Mouse (Mus musculus): ENCODE measurements at regions not wholly inside any gene's neighbourhood (a gene's known extent, or its start where the extent isn't known, plus 50 kb on each side); places are given as distances from the start of the nearest gene placed in this dataset.

- 12% methylated on average over 5 of the region's 5 CpGs for whole genome bisulfite sequencing (ENCODE audit: insufficient replicate concordance)
- Histone ChIP-seq H3K9ac (ENCODE audit: low read depth, low read length) (no peak overlapping the region), H3K4me3 (ENCODE audit: low read depth, low read length) (no peak overlapping the region), H3K27ac (ENCODE audit: low read depth, low read length) (peak overlapping the region; percentile 54), H3K36me3 (ENCODE audit: control insufficient read depth, insufficient read depth, low read length) (no peaks in the 10 kb centered on the region), H3K27me3 (ENCODE audit: control insufficient read depth, insufficient read depth, low read length) (no peaks in the 10 kb centered on the region), H3K9me3 (replicated peaks; ENCODE audit: control insufficient read depth, low read length) (no peaks in the 10 kb centered on the region), H3K4me2 (no peak overlapping the region), H3K4me1 (ENCODE audit: control insufficient read depth, insufficient read depth, low read length) (peaks cover 17% of the 10 kb centered on the region)
- ATAC-seq (replicated peaks; ENCODE audit: insufficient number of reproducible peaks, low FRiP score, low TSS enrichment): no peak
Measured at GRCm38 (mm10) chr4:54374457-54374856, 548.6 kb downstream of the Tmem38b start.

- Histone ChIP-seq H3K4me1 (ENCODE audit: control insufficient read depth, insufficient read depth, low read length) (peaks cover 12% of the 10 kb centered on the region), H3K4me3 (ENCODE audit: low read depth, low read length) (no peak overlapping the region), H3K4me2 (no peak overlapping the region), H3K36me3 (ENCODE audit: control insufficient read depth, insufficient read depth, low read length) (no peaks in the 10 kb centered on the region), H3K9ac (ENCODE audit: low read depth, low read length) (no peak overlapping the region), H3K27ac (ENCODE audit: low read depth, low read length) (no peak overlapping the region), H3K9me3 (replicated peaks; ENCODE audit: control insufficient read depth, low read length) (no peaks in the 10 kb centered on the region), H3K27me3 (ENCODE audit: control insufficient read depth, insufficient read depth, low read length) (no peaks in the 10 kb centered on the region)
- ATAC-seq (replicated peaks; ENCODE audit: insufficient number of reproducible peaks, low FRiP score, low TSS enrichment): no peak
- WGBS (ENCODE audit: insufficient replicate concordance): 31% methylated on average over 6 of the region's 6 CpGs
Measured at GRCm38 (mm10) chr4:54387460-54387859, 557.4 kb upstream of the Zfp462 start.

- H3K36me3 ChIP-seq (ENCODE audit: control insufficient read depth, insufficient read depth, low read length): no peaks in the 10 kb centered on the region
- no peak overlapping the region for H3K4me3 ChIP-seq (ENCODE audit: low read depth, low read length)
- peaks cover 12% of the 10 kb centered on the region for H3K4me1 ChIP-seq (ENCODE audit: control insufficient read depth, insufficient read depth, low read length)
- no peaks in the 10 kb centered on the region for H3K27me3 ChIP-seq (ENCODE audit: control insufficient read depth, insufficient read depth, low read length)
- no peaks in the 10 kb centered on the region for H3K9me3 ChIP-seq (replicated peaks; ENCODE audit: control insufficient read depth, low read length)
- H3K9ac ChIP-seq (ENCODE audit: low read depth, low read length): no peak overlapping the region
- H3K4me2 ChIP-seq: no peak overlapping the region
- WGBS (ENCODE audit: insufficient replicate concordance): 33% methylated on average over 7 of the region's 7 CpGs
- no peak overlapping the region for H3K27ac ChIP-seq (ENCODE audit: low read depth, low read length)
- ATAC-seq (replicated peaks; ENCODE audit: insufficient number of reproducible peaks, low FRiP score, low TSS enrichment): no peak
Measured at GRCm38 (mm10) chr4:54391536-54392208, 553.2 kb upstream of the Zfp462 start.

GRCm38 (mm10) chr4:54406151-54406550 lies 538.7 kb upstream of the Zfp462 start:
- H3K36me3 ChIP-seq (ENCODE audit: control insufficient read depth, insufficient read depth, low read length): no peaks in the 10 kb centered on the region
- H3K27ac ChIP-seq (ENCODE audit: low read depth, low read length): no peak overlapping the region
- H3K4me1 ChIP-seq (ENCODE audit: control insufficient read depth, insufficient read depth, low read length): no peaks in the 10 kb centered on the region
- 86% methylated on average over 4 of the region's 4 CpGs for WGBS (ENCODE audit: insufficient replicate concordance)
- no peak overlapping the region for H3K4me3 ChIP-seq (ENCODE audit: low read depth, low read length)
- no peaks in the 10 kb centered on the region for H3K27me3 ChIP-seq (ENCODE audit: control insufficient read depth, insufficient read depth, low read length)
- no peaks in the 10 kb centered on the region for H3K9me3 ChIP-seq (replicated peaks; ENCODE audit: control insufficient read depth, low read length)
- no peak overlapping the region for H3K4me2 ChIP-seq
- ATAC-seq (replicated peaks; ENCODE audit: insufficient number of reproducible peaks, low FRiP score, low TSS enrichment): no peak
- H3K9ac ChIP-seq (ENCODE audit: low read depth, low read length): no peak overlapping the region

GRCm38 (mm10) chr4:54407930-54408329 lies 536.9 kb upstream of the Zfp462 start:
- Histone ChIP-seq H3K9me3 (replicated peaks; ENCODE audit: control insufficient read depth, low read length) (no peaks in the 10 kb centered on the region), H3K9ac (ENCODE audit: low read depth, low read length) (no peak overlapping the region), H3K27me3 (ENCODE audit: control insufficient read depth, insufficient read depth, low read length) (no peaks in the 10 kb centered on the region), H3K4me2 (no peak overlapping the region), H3K4me1 (ENCODE audit: control insufficient read depth, insufficient read depth, low read length) (no peaks in the 10 kb centered on the region), H3K4me3 (ENCODE audit: low read depth, low read length) (no peak overlapping the region), H3K36me3 (ENCODE audit: control insufficient read depth, insufficient read depth, low read length) (no peaks in the 10 kb centered on the region), H3K27ac (ENCODE audit: low read depth, low read length) (no peak overlapping the region)
- ATAC-seq (replicated peaks; ENCODE audit: insufficient number of reproducible peaks, low FRiP score, low TSS enrichment): no peak
- WGBS (ENCODE audit: insufficient replicate concordance): 58% methylated on average over 2 of the region's 2 CpGs

- H3K27ac ChIP-seq (ENCODE audit: low read depth, low read length): no peak overlapping the region
- no peaks in the 10 kb centered on the region for H3K36me3 ChIP-seq (ENCODE audit: control insufficient read depth, insufficient read depth, low read length)
- no peaks in the 10 kb centered on the region for H3K27me3 ChIP-seq (ENCODE audit: control insufficient read depth, insufficient read depth, low read length)
- no peak overlapping the region for H3K9ac ChIP-seq (ENCODE audit: low read depth, low read length)
- H3K9me3 ChIP-seq (replicated peaks; ENCODE audit: control insufficient read depth, low read length): no peaks in the 10 kb centered on the region
- no peak overlapping the region for H3K4me2 ChIP-seq
- no peaks in the 10 kb centered on the region for H3K4me1 ChIP-seq (ENCODE audit: control insufficient read depth, insufficient read depth, low read length)
- ATAC-seq (replicated peaks; ENCODE audit: insufficient number of reproducible peaks, low FRiP score, low TSS enrichment): no peak
- WGBS (ENCODE audit: insufficient replicate concordance): 53% methylated on average over 3 of the region's 3 CpGs
- no peak overlapping the region for H3K4me3 ChIP-seq (ENCODE audit: low read depth, low read length)
Measured at GRCm38 (mm10) chr4:54430789-54431188, 514.1 kb upstream of the Zfp462 start.

- Histone ChIP-seq H3K36me3 (ENCODE audit: control insufficient read depth, insufficient read depth, low read length) (no peaks in the 10 kb centered on the region), H3K4me3 (ENCODE audit: low read depth, low read length) (no peak overlapping the region), H3K4me2 (no peak overlapping the region), H3K27ac (ENCODE audit: low read depth, low read length) (no peak overlapping the region), H3K9ac (ENCODE audit: low read depth, low read length) (no peak overlapping the region), H3K9me3 (replicated peaks; ENCODE audit: control insufficient read depth, low read length) (no peaks in the 10 kb centered on the region), H3K27me3 (ENCODE audit: control insufficient read depth, insufficient read depth, low read length) (no peaks in the 10 kb centered on the region), H3K4me1 (ENCODE audit: control insufficient read depth, insufficient read depth, low read length) (no peaks in the 10 kb centered on the region)
- ATAC-seq (replicated peaks; ENCODE audit: insufficient number of reproducible peaks, low FRiP score, low TSS enrichment): no peak
- WGBS (ENCODE audit: insufficient replicate concordance): 69% methylated on average over 2 of the region's 2 CpGs
Measured at GRCm38 (mm10) chr4:54460596-54460995, 484.3 kb upstream of the Zfp462 start.

GRCm38 (mm10) chr4:54469176-54469575 lies 475.7 kb upstream of the Zfp462 start:
- H3K4me2 ChIP-seq: no peak overlapping the region
- ATAC-seq (replicated peaks; ENCODE audit: insufficient number of reproducible peaks, low FRiP score, low TSS enrichment): no peak
- no peaks in the 10 kb centered on the region for H3K27me3 ChIP-seq (ENCODE audit: control insufficient read depth, insufficient read depth, low read length)
- WGBS (ENCODE audit: insufficient replicate concordance): 73% methylated on average over 2 of the region's 2 CpGs
- no peak overlapping the region for H3K9ac ChIP-seq (ENCODE audit: low read depth, low read length)
- H3K4me3 ChIP-seq (ENCODE audit: low read depth, low read length): no peak overlapping the region
- H3K9me3 ChIP-seq (replicated peaks; ENCODE audit: control insufficient read depth, low read length): no peaks in the 10 kb centered on the region
- no peak overlapping the region for H3K27ac ChIP-seq (ENCODE audit: low read depth, low read length)
- no peaks in the 10 kb centered on the region for H3K36me3 ChIP-seq (ENCODE audit: control insufficient read depth, insufficient read depth, low read length)
- H3K4me1 ChIP-seq (ENCODE audit: control insufficient read depth, insufficient read depth, low read length): peaks cover 5% of the 10 kb centered on the region; the same call in 1 of the 2 replicates

All from heart, embryonic 11.5 days (tissue).